Mouse (Mus musculus): ENCODE data around the gene Ctag2.

Gene Ctag2

GRCm38 (mm10) chrX:65047344-65047743 is at the start of gene Ctag2:
TSS of gene Ctag2 (plus strand) at chrX:65047644.
- in situ Hi-C loops (cut with MboI, MseI) = no loop called here
